Mouse (Mus musculus) megakaryocyte, embryonic 14.5 days (primary cell): ENCODE results near the gene Gm5269. TPM values are rescaled to one million over a fixed set of nuclear protein-coding genes. Genes with fewer than 3 reads are reported as not detected.

Experiments
- H3K27me3 ChIP-seq: replicated peaks from 2 replicates; pipeline ENCODE3; 2012; ENCODE audit warnings: inconsistent platforms
- H3K36me3 ChIP-seq: replicated peaks from 2 replicates; pipeline ENCODE3; 2012; ENCODE audit warnings: low read length, inconsistent platforms, mixed read lengths
- H3K4me1 ChIP-seq: 2 replicates; pipeline ENCODE4 v1.6.1; 2012; ENCODE audit warnings: inconsistent platforms
- H3K4me3 ChIP-seq: replicated peaks from 2 replicates; pipeline ENCODE3; 2012; ENCODE audit warnings: moderate library complexity, mild to moderate bottlenecking, inconsistent platforms
- H3K9me3 ChIP-seq: 2 replicates; pipeline ENCODE4 v1.6.1; 2012; ENCODE audit warnings: inconsistent platforms
- FLI1 ChIP-seq: IDR thresholded peaks from 2 replicates; pipeline ENCODE4 v1.6.1; 2012; ENCODE audit warnings: low read length, inconsistent platforms, mixed read lengths
- GATA1 ChIP-seq: IDR thresholded peaks from 3 replicates; pipeline ENCODE4 v1.6.1; 2012; ENCODE audit warnings: mixed read lengths, low read length, inconsistent platforms, borderline replicate concordance
- polyA plus RNA-seq: library from polyadenylated mRNA; stranded (reverse); fragments of >175 nt; gene quantifications from 2 replicates; pipeline ENCODE4 v1.2.3, GENCODE M21; 2012; ENCODE audit warnings: low replicate concordance; ENCODE audit not compliant: insufficient read depth

Gm5269 gene
- polyA plus RNA-seq, 1 experiment: not detected

DNA sequence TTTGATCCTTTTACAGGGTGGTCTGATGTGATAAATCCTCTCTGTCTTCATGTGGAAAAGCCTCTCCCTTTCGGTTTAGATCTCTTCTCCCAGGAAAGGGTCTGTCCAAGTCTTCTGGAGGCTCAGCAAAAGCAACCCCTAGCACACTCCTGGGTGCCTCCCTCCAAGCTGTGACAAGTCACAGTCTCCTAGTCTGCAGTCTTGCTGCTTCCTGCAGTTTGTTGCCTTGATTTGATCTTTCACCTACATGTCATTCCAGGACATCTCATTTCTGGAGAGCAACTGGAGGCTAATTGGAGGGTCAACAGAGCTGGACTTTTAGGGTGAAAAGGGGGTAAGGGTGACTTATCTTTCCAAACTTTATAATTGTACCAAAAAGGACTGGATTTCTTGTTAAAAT lies 24.8 kb downstream of the Gm5269 start:
- TF ChIP-seq GATA1 (no peak), FLI1 (no peak)
- H3K36me3 ChIP-seq: no peaks in the 10 kb centered on the region
- H3K4me1 ChIP-seq: peaks cover 56% of the 10 kb centered on the region
- H3K27me3 ChIP-seq: no peaks in the 10 kb centered on the region
- H3K9me3 ChIP-seq: peaks cover 3% of the 10 kb centered on the region; the same call in 1 of the 2 replicates
- H3K4me3 ChIP-seq: no peak overlapping the region

GRCm38 (mm10) chr1:45864564-45865014 lies 25.5 kb downstream of the Gm5269 start:
- Histone ChIP-seq H3K36me3 (no peaks in the 10 kb centered on the region), H3K27me3 (no peaks in the 10 kb centered on the region), H3K4me1 (peaks cover 59% of the 10 kb centered on the region), H3K9me3 (peaks cover 3% of the 10 kb centered on the region; the same call in 1 of the 2 replicates), H3K4me3 (no peak overlapping the region)
- TF ChIP-seq FLI1 (no peak), GATA1 (no peak)

GRCm38 (mm10) chr1:45863641-45864040 lies 26.4 kb downstream of the Gm5269 start:
- Histone ChIP-seq H3K27me3 (no peaks in the 10 kb centered on the region), H3K4me3 (no peak overlapping the region), H3K4me1 (peaks cover 54% of the 10 kb centered on the region), H3K36me3 (no peaks in the 10 kb centered on the region), H3K9me3 (peaks cover 3% of the 10 kb centered on the region; the same call in 1 of the 2 replicates)
- TF ChIP-seq GATA1: no peak
- TF ChIP-seq FLI1: no peak

- no peaks in the 10 kb centered on the region for H3K36me3 ChIP-seq
- TF ChIP-seq GATA1 (no peak), FLI1 (no peak)
- no peaks in the 10 kb centered on the region for H3K27me3 ChIP-seq
- no peak overlapping the region for H3K4me3 ChIP-seq
- peaks cover 46% of the 10 kb centered on the region for H3K4me1 ChIP-seq
- peaks cover 3% of the 10 kb centered on the region; the same call in 1 of the 2 replicates for H3K9me3 ChIP-seq
These were observed 28.9 kb downstream of the Gm5269 start for GRCm38 (mm10) chr1:45861162-45861561.

GRCm38 (mm10) chr1:45860349-45860748 lies 29.7 kb downstream of the Gm5269 start:
- Histone ChIP-seq H3K9me3 (peaks cover 3% of the 10 kb centered on the region; the same call in 1 of the 2 replicates), H3K27me3 (no peaks in the 10 kb centered on the region), H3K4me3 (no peak overlapping the region), H3K36me3 (no peaks in the 10 kb centered on the region), H3K4me1 (peaks cover 41% of the 10 kb centered on the region)
- TF ChIP-seq GATA1 (no peak), FLI1 (no peak)

- Histone ChIP-seq H3K9me3 (peaks cover 2% of the 10 kb centered on the region; the same call in 1 of the 2 replicates), H3K27me3 (no peaks in the 10 kb centered on the region), H3K36me3 (no peaks in the 10 kb centered on the region), H3K4me1 (peaks cover 25% of the 10 kb centered on the region), H3K4me3 (no peak overlapping the region)
- TF ChIP-seq GATA1 (no peak), FLI1 (no peak)
These were observed 32.0 kb downstream of the Gm5269 start for GRCm38 (mm10) chr1:45858038-45858437.

GRCm38 (mm10) chr1:45845466-45845865 lies 44.6 kb downstream of the Gm5269 start:
- no peak overlapping the region for H3K4me3 ChIP-seq
- no peak for TF ChIP-seq GATA1
- TF ChIP-seq FLI1: no peak
- peaks cover 4% of the 10 kb centered on the region for H3K9me3 ChIP-seq
- H3K27me3 ChIP-seq: no peaks in the 10 kb centered on the region
- H3K4me1 ChIP-seq: peaks cover 4% of the 10 kb centered on the region
- no peaks in the 10 kb centered on the region for H3K36me3 ChIP-seq

Other genes with a start within 250 kb of the Gm5269 start
- 1.3 TPM in 1 of 2 replicates, not detected in the other for gene Wdr75, start 95.1 kb downstream of the Gm5269 start, polyA plus RNA-seq
- gene Slc40a1, start 36.2 kb upstream of the Gm5269 start, polyA plus RNA-seq: 1.1 and 1.5 TPM in 2 replicates
- gene Dnah7b, start 176.0 kb upstream of the Gm5269 start, polyA plus RNA-seq: not detected in 2 replicates